Mouse (Mus musculus) heart, postnatal 0 days (tissue): ENCODE measurements around the gene Fscn2. TPM values are rescaled to one million over a fixed set of nuclear protein-coding genes. Genes with fewer than 3 reads are reported as not detected.
A peak's percentile ranks its signal among the peaks of the same experiment; 100 is the strongest.

Source experiments
- ATAC-seq: fragments of 200-750 bp; cut with Nextera tagmentation; 2 replicates; pipeline ENCODE4 v1.8.0; 2017; ENCODE audit warnings: low read depth, moderate number of reproducible peaks, moderate library complexity; ENCODE audit not compliant: insufficient read depth
- DNase-seq: peaks from one replicate; pipeline ENCODE4 v3.0.0-alpha.2; 2016; ENCODE audit warnings: low spot score
- H3K27ac ChIP-seq: fragments of 300-500 bp; sonication (generic); 2 replicates; pipeline ENCODE4 v1.5.1; 2014; ENCODE audit warnings: low read depth, mild to moderate bottlenecking
- H3K27me3 ChIP-seq: fragments of 300-500 bp; sonication (generic); 2 replicates; pipeline ENCODE4 v1.6.1; 2014; ENCODE audit warnings: low read length, mixed read lengths; ENCODE audit not compliant: control insufficient read depth, insufficient read depth
- H3K36me3 ChIP-seq: fragments of 300-500 bp; sonication (generic); replicated peaks from 2 replicates; pipeline ENCODE4 v1.6.1; 2014; ENCODE audit warnings: low read length, mixed read lengths; ENCODE audit not compliant: control insufficient read depth, insufficient read depth
- H3K4me1 ChIP-seq: fragments of 300-500 bp; sonication (generic); 2 replicates; pipeline ENCODE4 v1.6.1; 2014; ENCODE audit warnings: antibody characterized with exemption; ENCODE audit not compliant: control insufficient read depth, insufficient read depth
- H3K4me2 ChIP-seq: fragments of 300-500 bp; sonication (generic); 2 replicates; pipeline ENCODE4 v1.6.1; 2014; ENCODE audit warnings: low read depth, mild to moderate bottlenecking, low read length, moderate library complexity
- H3K4me3 ChIP-seq: fragments of 300-500 bp; sonication (generic); 2 replicates; pipeline ENCODE4 v1.5.1; 2014; ENCODE audit warnings: low read depth, low read length
- H3K9ac ChIP-seq: fragments of 300-500 bp; sonication (generic); replicated peaks from 2 replicates; pipeline ENCODE4 v1.6.1; 2014; ENCODE audit warnings: low read depth, low read length, mixed read lengths
- H3K9me3 ChIP-seq: fragments of 300-500 bp; sonication (generic); replicated peaks from 2 replicates; pipeline ENCODE4 v1.6.1; 2016; ENCODE audit warnings: low read length; ENCODE audit not compliant: control insufficient read depth
- CTCF ChIP-seq: IDR thresholded peaks from 2 replicates; pipeline ENCODE4 v1.5.1; 2016; ENCODE audit warnings: antibody characterized with exemption, control low read depth, low read depth
- EP300 ChIP-seq: IDR thresholded peaks from 2 replicates; pipeline ENCODE4 v1.6.1; 2016; ENCODE audit warnings: antibody characterized with exemption, low read depth
- WGBS: fragments of 180-500 bp; shearing (Covaris S2); extraction: QIAGEN DNeasy Blood & Tissue Kit; methylation state at CpG from one replicate; pipeline ENCODE4 v1.1.7; 2014; 5-methylcytosine and 5-hydroxymethylcytosine counted together
- polyA plus RNA-seq: library from polyadenylated mRNA; unstranded; fragments of >200 nt; fragmentation: Nextera tagmentation; extraction: Ambion mirVana; gene quantifications from 2 replicates; pipeline ENCODE4 v1.2.1, GENCODE M21; 2015
- total RNA-seq: library from RNA; depleted of rRNA; stranded (reverse); fragments of >200 nt; gene quantifications from 2 replicates; pipeline ENCODE4 v1.2.3, GENCODE M21; 2014; ENCODE audit warnings: low replicate concordance

Fscn2 gene
- total and polyA plus RNA-seq, 2 experiments from 2014 or later, result 0.68 TPM; not detected in 1

GRCm38 (mm10) chr11:120347301-120347700 is 14.0 kb upstream of the Fscn2 start:
- H3K4me1 ChIP-seq, result peaks cover 9% of the 10 kb centered on the region; the same call in 1 of the 2 replicates
- H3K36me3 ChIP-seq, result peaks cover 13% of the 10 kb centered on the region
- peak; percentile 8 for DNase-seq
- H3K9ac ChIP-seq, result peak overlapping the region; percentile 100
- H3K4me2 ChIP-seq, result peak overlapping the region; percentile 67
- no peak for ATAC-seq
- H3K4me3 ChIP-seq, result peak overlapping the region; percentile 98
- 6% methylated on average over 10 of the region's 10 CpGs for WGBS
- H3K9me3 ChIP-seq, result no peaks in the 10 kb centered on the region
- H3K27ac ChIP-seq, result peak overlapping the region; percentile 99
- no peaks in the 10 kb centered on the region for H3K27me3 ChIP-seq
- TF ChIP-seq CTCF, result no peak
- TF ChIP-seq EP300, result no peak

DNA sequence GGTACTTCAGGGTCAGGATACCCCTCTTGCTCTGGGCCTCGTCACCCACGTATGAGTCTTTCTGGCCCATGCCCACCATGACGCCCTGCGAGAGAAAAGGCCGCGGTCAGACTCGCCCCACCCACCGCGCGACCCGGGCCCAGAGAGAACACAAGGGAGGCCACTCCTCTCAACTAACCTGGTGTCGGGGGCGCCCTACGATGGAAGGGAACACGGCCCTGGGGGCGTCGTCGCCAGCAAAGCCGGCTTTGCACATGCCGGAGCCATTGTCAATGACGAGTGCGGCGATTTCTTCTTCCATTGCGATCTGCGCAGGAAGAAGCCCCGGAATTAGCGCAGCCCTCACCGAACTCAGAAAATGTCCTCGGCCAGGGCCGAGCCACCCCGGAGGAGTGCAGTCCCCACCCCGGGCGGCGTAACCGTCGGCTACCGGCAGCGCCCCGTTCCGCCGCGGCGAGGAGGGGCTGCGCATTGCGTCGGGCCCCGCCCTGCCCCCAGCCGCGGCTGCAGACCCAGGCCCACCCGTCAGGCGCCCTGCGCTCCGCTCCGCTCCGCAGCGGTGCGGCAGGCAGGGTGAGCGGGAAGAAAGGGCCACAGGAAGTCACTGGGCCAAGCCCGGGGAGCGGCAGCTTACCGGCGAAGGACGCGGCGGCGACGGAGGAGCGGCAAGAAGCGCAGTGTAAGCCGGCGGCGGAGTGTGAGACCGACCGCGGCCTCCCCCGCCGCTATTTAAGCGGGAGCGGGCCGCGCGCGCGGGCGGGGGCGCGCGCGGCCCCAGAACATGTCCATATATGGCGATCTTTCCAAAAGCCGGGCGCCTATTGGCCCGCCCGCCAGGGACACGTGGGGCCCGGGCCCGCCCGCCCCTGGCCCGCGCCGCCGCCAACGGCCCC is 13.3 kb upstream of the Fscn2 start, which contains the start of gene Actg1:
Gene Actg1 (minus strand): TSS at position 752 of the 893 bp plus-strand sequence.
- Histone ChIP-seq H3K9ac (peak within 1 kb of the TSS; percentile 100), H3K4me3 (peak within 1 kb of the TSS; percentile 98), H3K27ac (peak within 1 kb of the TSS; percentile 99), H3K27me3 (no peaks in the 10 kb centered on the region), H3K36me3 (peaks cover 13% of the 10 kb centered on the region), H3K9me3 (no peaks in the 10 kb centered on the region), H3K4me1 (peaks cover 15% of the 10 kb centered on the region), H3K4me2 (peak within 1 kb of the TSS; percentile 85)
- ATAC-seq (peak; percentile 61), DNase-seq (peak; percentile 90)
- TF ChIP-seq EP300 (no peak), CTCF (no peak)
- under 1% methylated on average over 71 of the region's 103 CpGs for WGBS

GRCm38 (mm10) chr11:120348684-120349370 is 12.5 kb upstream of the Fscn2 start:
- under 1% methylated on average over 51 of the region's 53 CpGs for WGBS
- DNase-seq, result peak; percentile 58
- TF ChIP-seq CTCF, result no peak
- peak; percentile 31; the same call in 1 of the 2 replicates for TF ChIP-seq EP300

GRCm38 (mm10) chr11:120349371-120349985 is 11.9 kb upstream of the Fscn2 start:
- Histone ChIP-seq H3K4me2 (peak overlapping the region; percentile 85), H3K4me3 (peak overlapping the region; percentile 98), H3K27ac (peak overlapping the region; percentile 99), H3K36me3 (peaks cover 13% of the 10 kb centered on the region), H3K27me3 (no peaks in the 10 kb centered on the region), H3K4me1 (peaks cover 26% of the 10 kb centered on the region), H3K9me3 (no peaks in the 10 kb centered on the region), H3K9ac (peak overlapping the region; percentile 100)
- ATAC-seq (no peak), DNase-seq (peak; percentile 49)
- TF ChIP-seq CTCF, result no peak
- no peak for TF ChIP-seq EP300
- WGBS, result 0% methylated on average over 16 of the region's 16 CpGs

More at GRCm38 (mm10) chr11:120348684-120349370, 12.5 kb upstream of the Fscn2 start:
- ATAC-seq, result peak; percentile 5
- Histone ChIP-seq H3K9ac (peak overlapping the region; percentile 100), H3K36me3 (peaks cover 13% of the 10 kb centered on the region), H3K4me1 (peaks cover 23% of the 10 kb centered on the region), H3K4me3 (peak overlapping the region; percentile 98), H3K27ac (peak overlapping the region; percentile 99), H3K9me3 (no peaks in the 10 kb centered on the region), H3K27me3 (no peaks in the 10 kb centered on the region), H3K4me2 (peak overlapping the region; percentile 85)
